Mouse (Mus musculus) liver, embryonic 14.5 days (tissue): ENCODE measurements around the gene Serhl.

Source experiments
- CTCF ChIP-seq: IDR thresholded peaks from 2 replicates; pipeline ENCODE4 v1.5.1; 2016; ENCODE audit warnings: antibody characterized with exemption, low read depth, control low read depth
- EP300 ChIP-seq: IDR thresholded peaks from 2 replicates; pipeline ENCODE4 v1.6.1; 2016; ENCODE audit warnings: antibody characterized with exemption, low read depth

DNA sequence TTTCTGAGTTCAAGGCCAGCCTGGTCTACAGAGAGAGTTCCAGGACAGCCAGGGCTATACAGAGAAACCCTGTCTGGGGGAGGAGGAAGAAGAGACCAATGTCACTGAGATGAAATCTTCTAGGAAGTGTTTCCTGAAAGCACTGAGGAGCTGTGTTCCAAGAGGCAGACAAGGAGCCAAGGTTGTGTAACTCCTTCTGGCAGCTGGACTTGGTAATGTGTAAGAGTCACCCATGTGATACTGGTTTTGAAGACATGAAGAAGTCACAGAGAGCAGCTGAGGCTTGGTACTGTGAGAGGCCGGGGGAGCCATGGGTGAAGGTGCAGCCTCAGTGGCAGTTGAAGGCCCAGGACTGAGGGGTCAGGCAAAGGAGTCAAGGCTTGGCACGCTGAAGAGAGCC lies 4.4 kb downstream of the Serhl start:
- TF ChIP-seq CTCF, result no peak
- no peak for TF ChIP-seq EP300
